12 mouse cellular contexts compared by ENCODE assay signal in genomic region chr6:8686678-8687580, GRCm38 (mm10).
DNase-seq lines count a peak whose midpoint lies in the region; ATAC-seq and TF ChIP-seq lines count a peak whose summit lies in the region.
"Had no signal": no experiment of that assay in that cellular context is flagged by ENCODE, and none has a peak within 500 bp of the region (broad histone marks: within the 10 kb centered on the region; RNA-seq: fewer than 3 reads in every experiment).

No protein-coding gene starts in this region.

- H3K79me2 ChIP-seq in liver, adult 2 months (ENCODE audit: control insufficient read depth, insufficient read depth, low read length), result no peaks in the 10 kb centered on the region

- TF ChIP-seq POLR2A in liver, adult 2 months (IDR thresholded peaks at IDR 0.05; ENCODE audit: extremely low read depth, insufficient read depth, low read length), result no peak

- no peak overlapping the region for H3K9ac ChIP-seq in embryonic facial prominence, embryonic 14.5 days (ENCODE audit: low read depth, low read length)
- H3K9ac ChIP-seq in liver, adult 2 months (ENCODE audit: low read depth, low read length), result no peak overlapping the region
- no peak overlapping the region for H3K9ac ChIP-seq in hindbrain, embryonic 11.5 days (ENCODE audit: low read depth, low read length)

- TF ChIP-seq CTCF in liver, adult 2 months (IDR thresholded peaks at IDR 0.05; ENCODE audit: low read depth, low read length), result no peak

- H3K36me3 ChIP-seq in embryonic facial prominence, embryonic 14.5 days (ENCODE audit: control insufficient read depth, insufficient read depth, low read length), result no peaks in the 10 kb centered on the region
- H3K36me3 ChIP-seq in embryonic facial prominence, embryonic 10.5 days (replicated peaks), result no peaks in the 10 kb centered on the region
- no peaks in the 10 kb centered on the region for H3K36me3 ChIP-seq in liver, adult 2 months (ENCODE audit: control insufficient read depth, insufficient read depth, low read length)
- no peaks in the 10 kb centered on the region for H3K36me3 ChIP-seq in hindbrain, embryonic 11.5 days (ENCODE audit: control insufficient read depth, insufficient read depth, low read length)

- H3K4me1 ChIP-seq in embryonic facial prominence, embryonic 14.5 days (ENCODE audit: control insufficient read depth, insufficient read depth, low read length), result no peaks in the 10 kb centered on the region
- peaks cover 5% of the 10 kb centered on the region; the same call in 1 of the 2 replicates for H3K4me1 ChIP-seq in embryonic facial prominence, embryonic 10.5 days
- H3K4me1 ChIP-seq in liver, adult 2 months (ENCODE audit: control insufficient read depth, insufficient read depth, low read length), result no peaks in the 10 kb centered on the region; the same call in 1 of the 2 replicates
- no peaks in the 10 kb centered on the region for H3K4me1 ChIP-seq in hindbrain, embryonic 11.5 days (replicated peaks; ENCODE audit: control insufficient read depth, insufficient read depth, low read length)

- no peaks in the 10 kb centered on the region for H3K9me3 ChIP-seq in embryonic facial prominence, embryonic 14.5 days (ENCODE audit: control insufficient read depth, low read length)
- no peaks in the 10 kb centered on the region for H3K9me3 ChIP-seq in embryonic facial prominence, embryonic 10.5 days
- no peaks in the 10 kb centered on the region for H3K9me3 ChIP-seq in hindbrain, embryonic 11.5 days (ENCODE audit: control insufficient read depth, low read length)
- H3K9me3 ChIP-seq: megakaryocyte, embryonic 14.5 days had no signal

- 80% methylated on average over 14 of the region's 14 CpGs for WGBS in embryonic facial prominence, embryonic 14.5 days
- WGBS in embryonic facial prominence, embryonic 10.5 days, result 89% methylated on average over 14 of the region's 14 CpGs
- WGBS in liver, adult 2 months, result 82% methylated on average over 14 of the region's 14 CpGs
- 88% methylated on average over 14 of the region's 14 CpGs for WGBS in hindbrain, embryonic 11.5 days

- no peak overlapping the region for H3K4me3 ChIP-seq in embryonic facial prominence, embryonic 14.5 days (ENCODE audit: low read depth, low read length)
- no peak overlapping the region for H3K4me3 ChIP-seq in embryonic facial prominence, embryonic 10.5 days
- no peak overlapping the region for H3K4me3 ChIP-seq in liver, adult 2 months (ENCODE audit: insufficient read depth, low read depth, low read length)
- no peak overlapping the region for H3K4me3 ChIP-seq in hindbrain, embryonic 11.5 days (ENCODE audit: low read depth, low read length)
- H3K4me3 ChIP-seq: megakaryocyte, embryonic 14.5 days had no signal

- H3K27me3 ChIP-seq in embryonic facial prominence, embryonic 14.5 days (replicated peaks; ENCODE audit: control insufficient read depth, insufficient read depth, low read length), result no peaks in the 10 kb centered on the region
- no peaks in the 10 kb centered on the region for H3K27me3 ChIP-seq in embryonic facial prominence, embryonic 10.5 days (replicated peaks; ENCODE audit: low read depth, poor library complexity, severe bottlenecking)
- H3K27me3 ChIP-seq in liver, adult 2 months (ENCODE audit: control insufficient read depth, insufficient read depth, low read length), result no peaks in the 10 kb centered on the region
- no peaks in the 10 kb centered on the region for H3K27me3 ChIP-seq in hindbrain, embryonic 11.5 days (ENCODE audit: control insufficient read depth, insufficient read depth, low read length)
- H3K27me3 ChIP-seq: megakaryocyte, embryonic 14.5 days had no signal

- no peak for ATAC-seq in embryonic facial prominence, embryonic 14.5 days (ENCODE audit: low read depth)
- ATAC-seq in monocyte, adult 5-6 weeks (replicated peaks; ENCODE audit: insufficient number of reproducible peaks, low FRiP score, low TSS enrichment, poor library complexity, severe bottlenecking), result peak; percentile 63
- ATAC-seq in cerebellum, adult (ENCODE audit: insufficient number of reproducible peaks, low FRiP score, low TSS enrichment), result no peak
- ATAC-seq in hindbrain, embryonic 11.5 days (ENCODE audit: low FRiP score), result no peak

- no peak overlapping the region for H3K27ac ChIP-seq in embryonic facial prominence, embryonic 14.5 days (replicated peaks; ENCODE audit: low read depth, low read length)
- H3K27ac ChIP-seq in embryonic facial prominence, embryonic 10.5 days (replicated peaks), result no peak overlapping the region
- peak overlapping the region; percentile 10; the same call in 1 of the 2 replicates for H3K27ac ChIP-seq in liver, adult 2 months (replicated peaks; ENCODE audit: insufficient read depth, low read depth, low read length)
- no peak overlapping the region for H3K27ac ChIP-seq in hindbrain, embryonic 11.5 days (ENCODE audit: low read depth, low read length)
- H3K27ac ChIP-seq: kidney, postnatal 0 days had no signal

- H3K4me2 ChIP-seq in embryonic facial prominence, embryonic 14.5 days (ENCODE audit: low read depth, low read length), result no peak overlapping the region
- no peak overlapping the region for H3K4me2 ChIP-seq in hindbrain, embryonic 11.5 days (replicated peaks; ENCODE audit: low read depth, low read length)

- peak; percentile 17 for DNase-seq in embryonic facial prominence, embryonic 14.5 days (ENCODE audit: low spot score)
- no peak for DNase-seq in embryonic facial prominence, embryonic 10.5 days (ENCODE audit: low spot score)
- peak; percentile 47 for DNase-seq in liver, adult 2 months (ENCODE audit: extremely low read depth, low read depth, low spot score)
- no peak for DNase-seq in liver
- DNase-seq in heart, adult 9 months (ENCODE audit: low spot score in 2 of 2), result peak; percentile 48 to 65
- DNase-seq in hindbrain, embryonic 11.5 days (ENCODE audit: low spot score), result no peak
- DNase-seq: embryo, embryonic 11 days; right cerebral cortex, postnatal 14 days had no signal

Comparison
In these comparisons a context has a peak if more than half of its experiments do, and no peak if none do; other contexts are left out.
1. DNase-seq: peak in embryonic facial prominence, embryonic 14.5 days (single experiment), liver, adult 2 months (single experiment) and heart, adult 9 months (2 of 2); none in embryonic facial prominence, embryonic 10.5 days (single experiment), liver (single experiment) and hindbrain, embryonic 11.5 days (single experiment).